Mouse (Mus musculus): Measurements from ENCODE around the gene Dmac1.

- no peak for TF ChIP-seq POLR2A (IDR thresholded peaks at IDR 0.05; ENCODE audit: borderline replicate concordance, insufficient read depth, low read length)
- TF ChIP-seq CTCF (IDR thresholded peaks at IDR 0.05; ENCODE audit: borderline replicate concordance, insufficient read depth, low read depth, low read length), result no peak
Measured at GRCm38 (mm10) chr4:75300205-75300972, 22.3 kb upstream of the Dmac1 start.

Measured in cerebellum, adult 2 months (tissue).